Mouse (Mus musculus): ENCODE data around the gene Mmrn1.

Gene Mmrn1

DNA sequence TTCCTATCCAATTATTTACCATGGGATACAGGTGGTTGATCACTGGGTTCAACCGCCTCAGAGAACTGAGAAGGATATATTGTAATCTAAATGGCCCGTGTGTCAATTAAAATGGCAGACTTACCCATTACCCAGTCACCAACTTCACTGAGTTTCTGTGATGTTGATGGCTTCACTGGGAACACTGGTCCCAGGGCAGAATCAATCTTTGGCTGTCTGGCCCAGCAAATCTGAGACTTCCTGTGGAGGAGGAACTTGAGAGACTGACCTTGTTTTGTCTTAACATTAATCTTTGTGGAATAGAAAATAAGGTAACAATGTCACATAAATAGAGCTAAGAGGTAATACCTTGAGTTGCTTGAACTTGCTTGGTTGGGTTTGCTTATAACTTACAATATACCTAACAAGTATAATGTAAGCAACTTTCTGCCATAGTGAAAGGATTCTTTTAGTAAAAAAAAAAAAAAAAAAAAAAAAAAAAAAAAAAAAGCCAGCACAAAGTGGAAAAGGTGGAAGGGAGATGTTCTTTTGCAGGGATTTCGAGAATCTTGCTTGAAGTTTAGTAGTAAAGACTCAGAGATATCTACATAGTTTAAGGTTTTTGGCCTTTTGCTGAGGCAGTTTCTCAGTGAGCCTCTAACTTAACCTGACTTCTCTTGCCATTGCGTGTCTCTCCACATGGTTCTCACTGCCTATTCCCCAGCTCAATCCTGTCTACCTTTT is 68.8 kb downstream of the Mmrn1 start:
- DNase-seq (ENCODE audit: inconsistent ontology term) = no peak

GRCm38 (mm10) chr6:60994114-60994513 is 69.3 kb downstream of the Mmrn1 start:
- DNase-seq (ENCODE audit: inconsistent ontology term) = no peak

GRCm38 (mm10) chr6:60994521-60994920 is 69.7 kb downstream of the Mmrn1 start:
- no peak for DNase-seq (ENCODE audit: inconsistent ontology term)

GRCm38 (mm10) chr6:60995596-60995995 is 70.8 kb downstream of the Mmrn1 start:
- DNase-seq (ENCODE audit: inconsistent ontology term) = no peak

- DNase-seq (ENCODE audit: inconsistent ontology term) = no peak
These were observed 71.6 kb downstream of the Mmrn1 start for GRCm38 (mm10) chr6:60996328-60996727.

- DNase-seq (ENCODE audit: inconsistent ontology term) = no peak
These were observed 76.4 kb downstream of the Mmrn1 start for GRCm38 (mm10) chr6:61001003-61001790.

DNA sequence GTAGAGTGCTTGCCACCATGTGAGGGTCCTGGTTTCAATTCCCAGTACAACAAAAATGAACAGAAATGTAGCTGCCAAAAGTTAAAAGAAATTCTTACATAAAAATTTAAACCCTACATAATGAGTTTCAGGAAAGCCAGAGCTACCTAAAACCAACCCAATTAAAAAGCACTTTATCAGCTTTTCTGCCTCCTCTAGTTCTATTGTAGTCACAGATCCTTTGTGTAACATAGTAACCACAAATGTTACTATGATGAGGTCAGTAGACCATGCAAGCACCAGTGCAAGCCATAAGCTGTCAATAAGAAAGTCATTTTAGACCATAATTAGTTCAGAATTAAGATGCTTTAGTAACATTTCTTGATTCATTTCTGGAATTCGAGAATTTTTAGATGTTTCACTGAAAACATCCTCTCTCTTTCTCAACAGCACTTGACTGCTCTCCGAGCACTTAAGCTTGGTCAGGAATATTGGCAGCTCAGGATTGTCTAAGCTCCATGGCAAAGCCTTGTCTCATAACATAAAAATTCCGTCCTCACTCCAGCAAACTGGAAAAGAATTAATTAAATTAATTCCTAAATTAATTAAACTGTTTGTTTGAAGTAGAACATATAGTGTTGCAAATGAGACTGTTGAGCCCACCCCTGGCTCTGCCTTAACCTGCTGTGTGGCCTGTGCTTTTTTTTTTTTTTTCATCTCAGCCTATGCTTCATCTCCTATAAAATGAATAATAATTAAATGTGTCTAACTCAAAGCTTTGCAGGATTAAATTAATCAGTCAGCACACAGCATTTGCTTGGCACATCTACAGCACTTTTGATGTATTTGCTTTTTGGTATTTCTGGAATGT is 79.4 kb downstream of the Mmrn1 start:
- DNase-seq (ENCODE audit: inconsistent ontology term) = peak; percentile 79

DNA sequence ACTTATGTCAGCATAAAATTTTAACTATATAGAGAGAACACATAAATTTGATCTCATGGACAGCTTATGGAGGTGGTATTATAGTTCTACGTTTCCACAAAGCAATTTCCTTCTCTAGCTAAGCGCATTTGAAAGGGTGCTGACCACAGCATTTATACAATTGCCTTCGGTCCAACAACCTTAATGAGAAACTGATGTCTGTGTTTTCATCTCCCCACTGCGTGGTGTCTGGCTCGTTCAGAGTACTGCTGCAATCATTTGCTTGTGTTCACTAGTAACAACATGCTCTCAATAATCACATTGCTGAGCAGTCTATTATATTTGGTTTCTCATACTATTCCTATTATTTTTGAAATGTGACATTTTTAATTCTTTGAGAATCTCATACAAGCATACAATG is 89.0 kb downstream of the Mmrn1 start:
- no peak for DNase-seq (ENCODE audit: inconsistent ontology term)

DNA sequence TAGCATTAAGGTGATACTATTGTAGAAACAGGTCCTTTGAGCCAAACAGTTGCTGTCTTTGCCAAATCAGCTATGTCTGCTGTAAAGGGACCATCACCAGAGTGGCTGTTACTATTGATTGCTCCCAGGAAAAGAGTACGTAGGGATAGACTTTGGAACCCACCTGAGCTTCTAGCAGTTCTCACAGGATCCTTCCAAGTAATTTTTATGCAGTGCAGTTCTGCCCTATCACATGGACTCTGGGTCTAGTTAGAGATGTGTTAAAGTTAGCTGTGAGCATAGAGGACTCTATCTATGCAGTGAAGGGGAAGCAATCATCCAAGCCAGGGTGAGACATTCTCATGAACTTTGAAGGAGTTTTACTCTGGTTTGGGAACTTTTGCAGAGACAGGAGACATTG is 94.9 kb downstream of the Mmrn1 start:
- DNase-seq (ENCODE audit: inconsistent ontology term) = no peak

DNA sequence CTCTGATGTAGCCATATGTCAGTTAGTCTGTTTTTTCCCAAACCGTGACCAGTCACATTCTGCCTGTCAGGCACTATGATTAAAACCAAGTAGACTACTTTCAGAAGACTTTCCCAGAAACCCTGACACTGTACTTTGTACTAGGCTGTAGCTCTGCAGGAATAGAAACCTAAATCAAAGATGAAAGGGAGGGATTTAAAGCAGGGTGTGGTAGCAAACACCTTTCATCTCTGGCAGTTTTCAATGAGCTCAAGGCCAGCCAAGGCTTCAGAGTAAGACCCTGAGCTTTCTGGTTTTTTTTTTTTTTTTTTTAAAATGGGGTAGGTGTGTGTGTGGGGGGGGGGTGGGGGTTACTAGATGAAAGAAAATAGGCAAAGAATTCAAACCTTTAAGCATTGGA is 96.2 kb downstream of the Mmrn1 start:
- no peak for DNase-seq (ENCODE audit: inconsistent ontology term)

DNA sequence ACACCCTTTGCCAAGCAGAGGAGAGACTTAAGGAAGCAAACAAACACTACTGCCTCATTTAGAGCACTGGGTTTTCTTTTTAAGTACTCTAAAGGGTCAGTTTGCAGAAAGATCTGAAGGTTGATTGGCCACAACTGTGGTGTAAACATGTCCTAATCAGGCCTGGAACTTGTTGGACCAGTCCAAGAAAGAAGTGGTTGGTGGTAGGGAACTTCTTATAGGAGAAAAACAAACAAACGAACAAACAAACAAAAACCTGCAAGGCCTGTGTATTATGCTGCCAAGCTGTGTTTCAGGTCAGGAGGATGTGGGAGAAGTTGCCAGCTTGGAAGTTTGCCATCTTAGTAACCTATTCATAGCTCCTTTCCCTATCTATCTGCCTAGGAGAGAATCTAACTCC is 108.5 kb downstream of the Mmrn1 start:
- no peak for DNase-seq (ENCODE audit: inconsistent ontology term)
